Mouse (Mus musculus) G1E (cell line): Measurements from ENCODE around the gene Olr1. TPM values are rescaled to one million over a fixed set of nuclear protein-coding genes. Genes with fewer than 3 reads are reported as not detected.

Experiments
- ATAC-seq: 2 replicates; pipeline ENCODE4 v1.8.0; 2016; ENCODE audit warnings: mild to moderate bottlenecking; ENCODE audit not compliant: insufficient number of reproducible peaks, poor library complexity, low FRiP score, severe bottlenecking; ENCODE audit errors: extremely low read depth
- DNase-seq: peaks from one replicate; pipeline ENCODE4 v3.0.0; 2012; ENCODE audit warnings: low spot score
- H3K27me3 ChIP-seq: 2 replicates; pipeline ENCODE4 v1.6.1; 2012; ENCODE audit warnings: mild to moderate bottlenecking, low read length, inconsistent platforms; ENCODE audit not compliant: insufficient read depth
- H3K36me3 ChIP-seq: replicated peaks from 2 replicates; pipeline ENCODE3; 2012; ENCODE audit warnings: mild to moderate bottlenecking, inconsistent platforms
- H3K4me1 ChIP-seq: 2 replicates; pipeline ENCODE4 v1.6.1; 2012; ENCODE audit warnings: low read depth, low read length, inconsistent platforms, mixed read lengths; ENCODE audit not compliant: insufficient read depth
- H3K4me3 ChIP-seq: 2 replicates; pipeline ENCODE4 v1.5.1; 2012; ENCODE audit warnings: low read depth, mild to moderate bottlenecking, inconsistent platforms, low read length, moderate library complexity, mixed read lengths
- H3K9me3 ChIP-seq: replicated peaks from 2 replicates; pipeline ENCODE4 v1.6.1; 2012; ENCODE audit warnings: inconsistent platforms
- CTCF ChIP-seq: IDR thresholded peaks from 2 replicates; pipeline ENCODE4 v1.5.1; 2012; ENCODE audit warnings: low read depth, low read length, inconsistent platforms, mixed read lengths
- GATA1 ChIP-seq: IDR thresholded peaks from 2 replicates; pipeline ENCODE4 v1.6.1; 2012; ENCODE audit warnings: borderline replicate concordance, low read length, inconsistent platforms, mixed read lengths
- GATA2 ChIP-seq: IDR thresholded peaks from 2 replicates; pipeline ENCODE4 v1.6.1; 2012; ENCODE audit warnings: low read depth, low read length, inconsistent platforms, borderline replicate concordance
- POLR2AphosphoS5 ChIP-seq: IDR thresholded peaks from 2 replicates; pipeline ENCODE4 v1.6.1; 2012; ENCODE audit warnings: low read depth, low read length, inconsistent platforms; ENCODE audit not compliant: insufficient replicate concordance
- TAL1 ChIP-seq: conservative IDR thresholded peaks from 2 replicates; pipeline ENCODE4 v1.6.1; 2012; ENCODE audit warnings: low read depth, low read length, inconsistent platforms, mixed read lengths
- polyA plus RNA-seq: library from polyadenylated mRNA; stranded (reverse); fragments of >175 nt; gene quantifications from 2 replicates; pipeline ENCODE4 v1.2.3, GENCODE M21; 2012
- total RNA-seq, 2 experiments: library from RNA; stranded (forward) in 1 of 2; stranded (reverse) in 1 of 2; fragments of 200-1000 nt in 1 of 2; fragments of >200 nt in 1 of 2; fragmentation: Nextera tagmentation in 1 of 2; gene quantifications; 2 replicates each; pipeline ENCODE4 v1.2.3; 2014 to 2017

Gene Olr1
- total and polyA plus RNA-seq, 3 experiments = 1.4 TPM; not detected in 2

- TF ChIP-seq CTCF (no peak), POLR2AphosphoS5 (no peak), TAL1 (no peak), GATA2 (no peak), GATA1 (no peak)
- Histone ChIP-seq H3K9me3 (no peaks in the 10 kb centered on the region), H3K4me3 (no peak overlapping the region), H3K4me1 (no peaks in the 10 kb centered on the region), H3K27me3 (no peaks in the 10 kb centered on the region), H3K36me3 (no peaks in the 10 kb centered on the region)
- no peak for ATAC-seq
- no peak for DNase-seq
These were observed 35.6 kb downstream of the Olr1 start for GRCm38 (mm10) chr6:129471386-129471785.

GRCm38 (mm10) chr6:129451411-129452039 lies 55.4 kb downstream of the Olr1 start, which contains the start of gene Clec1a:
Clec1a (minus strand) TSS chr6:129452000.
- Histone ChIP-seq H3K36me3 (no peaks in the 10 kb centered on the region), H3K4me3 (no peak within 1 kb of the TSS), H3K9me3 (peaks cover 4% of the 10 kb centered on the region; the same call in 1 of the 2 replicates), H3K27me3 (no peaks in the 10 kb centered on the region), H3K4me1 (no peaks in the 10 kb centered on the region)
- DNase-seq (no peak), ATAC-seq (no peak)
- no peak for TF ChIP-seq GATA2
- TF ChIP-seq TAL1 = no peak
- TF ChIP-seq GATA1 = no peak
- no peak for TF ChIP-seq POLR2AphosphoS5
- no peak for TF ChIP-seq CTCF

- ATAC-seq (no peak), DNase-seq (no peak)
- TF ChIP-seq TAL1 (no peak), POLR2AphosphoS5 (no peak), CTCF (no peak), GATA1 (no peak), GATA2 (no peak)
- H3K27me3 ChIP-seq = no peaks in the 10 kb centered on the region
- H3K4me1 ChIP-seq = no peaks in the 10 kb centered on the region
- peaks cover 4% of the 10 kb centered on the region; the same call in 1 of the 2 replicates for H3K9me3 ChIP-seq
- no peak overlapping the region for H3K4me3 ChIP-seq
- no peaks in the 10 kb centered on the region for H3K36me3 ChIP-seq
These were observed 57.2 kb downstream of the Olr1 start for GRCm38 (mm10) chr6:129449743-129450142.

GRCm38 (mm10) chr6:129438033-129438432 lies 68.9 kb downstream of the Olr1 start:
- H3K36me3 ChIP-seq = no peaks in the 10 kb centered on the region
- no peak overlapping the region for H3K4me3 ChIP-seq
- ATAC-seq = no peak
- H3K27me3 ChIP-seq = no peaks in the 10 kb centered on the region
- H3K4me1 ChIP-seq = no peaks in the 10 kb centered on the region
- H3K9me3 ChIP-seq = no peaks in the 10 kb centered on the region
- TF ChIP-seq CTCF (no peak), POLR2AphosphoS5 (no peak), TAL1 (no peak), GATA2 (no peak), GATA1 (no peak)
- DNase-seq = no peak

GRCm38 (mm10) chr6:129436025-129436424 lies 70.9 kb downstream of the Olr1 start:
- TF ChIP-seq TAL1 (no peak), CTCF (no peak), POLR2AphosphoS5 (no peak), GATA2 (no peak), GATA1 (no peak)
- ATAC-seq = no peak
- Histone ChIP-seq H3K4me3 (no peak overlapping the region), H3K4me1 (no peaks in the 10 kb centered on the region), H3K9me3 (no peaks in the 10 kb centered on the region), H3K27me3 (no peaks in the 10 kb centered on the region), H3K36me3 (no peaks in the 10 kb centered on the region)
- no peak for DNase-seq

Other genes starting within 250 kb of the Olr1 start
- gene Cd69, start 231.7 kb downstream of the Olr1 start, total RNA-seq (2014; fragmentation: Nextera tagmentation) = not detected in 2 replicates
- 0.12 TPM in 1 of 2 replicates, not detected in the other for gene Cd69, start 231.7 kb downstream of the Olr1 start, total RNA-seq (2017)
- not detected in 2 replicates for gene Cd69, start 231.7 kb downstream of the Olr1 start, polyA plus RNA-seq
- gene 4922502D21Rik, start 175.4 kb downstream of the Olr1 start, total RNA-seq (2014; fragmentation: Nextera tagmentation) = not detected in 2 replicates
- gene 4922502D21Rik, start 175.4 kb downstream of the Olr1 start, total RNA-seq (2017) = not detected in 2 replicates
- not detected in 2 replicates for gene 4922502D21Rik, start 175.4 kb downstream of the Olr1 start, polyA plus RNA-seq
- gene Clec12a, start 164.5 kb downstream of the Olr1 start, total RNA-seq (2014; fragmentation: Nextera tagmentation) = not detected in 2 replicates
- gene Clec12a, start 164.5 kb downstream of the Olr1 start, total RNA-seq (2017) = 0.11 and 0.17 TPM in 2 replicates
- not detected in 2 replicates for gene Clec12a, start 164.5 kb downstream of the Olr1 start, polyA plus RNA-seq
- not detected in 2 replicates for gene Clec12b, start 121.3 kb downstream of the Olr1 start, total RNA-seq (2014; fragmentation: Nextera tagmentation)
- gene Clec12b, start 121.3 kb downstream of the Olr1 start, total RNA-seq (2017) = 0.11 TPM in 1 of 2 replicates, not detected in the other
- gene Clec12b, start 121.3 kb downstream of the Olr1 start, polyA plus RNA-seq = not detected in 2 replicates
- not detected in 2 replicates for gene Clec1b, start 109.9 kb downstream of the Olr1 start, total RNA-seq (2014; fragmentation: Nextera tagmentation)
- gene Clec1b, start 109.9 kb downstream of the Olr1 start, total RNA-seq (2017) = 0.22 TPM in 1 of 2 replicates, not detected in the other
- gene Clec1b, start 109.9 kb downstream of the Olr1 start, polyA plus RNA-seq = not detected in 2 replicates
- not detected in 2 replicates for gene Clec9a, start 98.3 kb downstream of the Olr1 start, total RNA-seq (2014; fragmentation: Nextera tagmentation)
- 0.06 and 0.11 TPM in 2 replicates for gene Clec9a, start 98.3 kb downstream of the Olr1 start, total RNA-seq (2017)
- gene Clec9a, start 98.3 kb downstream of the Olr1 start, polyA plus RNA-seq = not detected in 2 replicates
- not detected in 2 replicates for gene Clec1a, start 55.2 kb downstream of the Olr1 start, total RNA-seq (2014; fragmentation: Nextera tagmentation)
- gene Clec1a, start 55.2 kb downstream of the Olr1 start, total RNA-seq (2017) = under 0.01 and 0.05 TPM in 2 replicates
- not detected in 2 replicates for gene Clec1a, start 55.2 kb downstream of the Olr1 start, polyA plus RNA-seq
- not detected in 2 replicates for gene Tmem52b, start 5.4 kb upstream of the Olr1 start, total RNA-seq (2014; fragmentation: Nextera tagmentation)
- gene Tmem52b, start 5.4 kb upstream of the Olr1 start, total RNA-seq (2017) = 0.05 and 0.12 TPM in 2 replicates
- not detected in 2 replicates for gene Tmem52b, start 5.4 kb upstream of the Olr1 start, polyA plus RNA-seq
- gene Gabarapl1, start 26.0 kb upstream of the Olr1 start, total RNA-seq (2014; fragmentation: Nextera tagmentation) = 13.0 and 17.6 TPM in 2 replicates
- gene Gabarapl1, start 26.0 kb upstream of the Olr1 start, total RNA-seq (2017) = 51.7 and 67.0 TPM in 2 replicates
- gene Gabarapl1, start 26.0 kb upstream of the Olr1 start, polyA plus RNA-seq = 51.5 and 55.4 TPM in 2 replicates
- gene Klre1, start 70.7 kb upstream of the Olr1 start, total RNA-seq (2014; fragmentation: Nextera tagmentation) = not detected in 2 replicates
- 0.12 and 0.16 TPM in 2 replicates for gene Klre1, start 70.7 kb upstream of the Olr1 start, total RNA-seq (2017)
- gene Klre1, start 70.7 kb upstream of the Olr1 start, polyA plus RNA-seq = not detected in 2 replicates
- not detected in 2 replicates for gene Klrd1, start 84.6 kb upstream of the Olr1 start, total RNA-seq (2014; fragmentation: Nextera tagmentation)
- gene Klrd1, start 84.6 kb upstream of the Olr1 start, total RNA-seq (2017) = not detected in 2 replicates
- not detected in 2 replicates for gene Klrd1, start 84.6 kb upstream of the Olr1 start, polyA plus RNA-seq
- not detected in 2 replicates for gene Klrk1, start 116.7 kb upstream of the Olr1 start, total RNA-seq (2014; fragmentation: Nextera tagmentation)
- gene Klrk1, start 116.7 kb upstream of the Olr1 start, total RNA-seq (2017) = 0.12 and 0.38 TPM in 2 replicates
- not detected in 2 replicates for gene Klrk1, start 116.7 kb upstream of the Olr1 start, polyA plus RNA-seq
- not detected in 2 replicates for gene Klrc3, start 136.2 kb upstream of the Olr1 start, total RNA-seq (2014; fragmentation: Nextera tagmentation)
- gene Klrc3, start 136.2 kb upstream of the Olr1 start, total RNA-seq (2017) = 0.27 TPM in 1 of 2 replicates, not detected in the other
- gene Klrc3, start 136.2 kb upstream of the Olr1 start, polyA plus RNA-seq = not detected in 2 replicates
- gene Klrc2, start 153.5 kb upstream of the Olr1 start, total RNA-seq (2014; fragmentation: Nextera tagmentation) = not detected in 2 replicates
- gene Klrc2, start 153.5 kb upstream of the Olr1 start, total RNA-seq (2017) = 0.11 and 0.29 TPM in 2 replicates
- not detected in 2 replicates for gene Klrc2, start 153.5 kb upstream of the Olr1 start, polyA plus RNA-seq
- not detected in 2 replicates for gene Klrc1, start 171.8 kb upstream of the Olr1 start, total RNA-seq (2014; fragmentation: Nextera tagmentation)
- not detected in 2 replicates for gene Klrc1, start 171.8 kb upstream of the Olr1 start, total RNA-seq (2017)
- gene Klrc1, start 171.8 kb upstream of the Olr1 start, polyA plus RNA-seq = not detected in 2 replicates
- gene Klri1, start 210.0 kb upstream of the Olr1 start, total RNA-seq (2014; fragmentation: Nextera tagmentation) = not detected in 2 replicates
- not detected in 2 replicates for gene Klri1, start 210.0 kb upstream of the Olr1 start, total RNA-seq (2017)
- gene Klri1, start 210.0 kb upstream of the Olr1 start, polyA plus RNA-seq = not detected in 2 replicates
- not detected in 2 replicates for gene Klri2, start 233.3 kb upstream of the Olr1 start, total RNA-seq (2014; fragmentation: Nextera tagmentation)
- gene Klri2, start 233.3 kb upstream of the Olr1 start, total RNA-seq (2017) = 0.06 and 0.16 TPM in 2 replicates
- gene Klri2, start 233.3 kb upstream of the Olr1 start, polyA plus RNA-seq = not detected in 2 replicates